Mouse (Mus musculus) bone marrow, adult 2 months (tissue): ENCODE measurements around the gene Slc5a5. TPM values are rescaled to one million over a fixed set of nuclear protein-coding genes. Genes with fewer than 3 reads are reported as not detected.

Source experiments
- H3K27ac ChIP-seq: fragments of 200-500 bp; 2 replicates; pipeline ENCODE4 v1.5.1; 2012; ENCODE audit warnings: low read depth, mild to moderate bottlenecking, control low read depth, inconsistent platforms, low read length; ENCODE audit not compliant: control insufficient read depth, poor library complexity, insufficient read depth
- H3K4me1 ChIP-seq: fragments of 200-500 bp; 2 replicates; pipeline ENCODE4 v1.6.1; 2011; ENCODE audit warnings: low read length; ENCODE audit not compliant: control insufficient read depth, insufficient read depth
- H3K4me3 ChIP-seq: fragments of 200-500 bp; replicated peaks from 2 replicates; pipeline ENCODE3; 2011; ENCODE audit warnings: mild to moderate bottlenecking, low read depth, low read length, control low read depth; ENCODE audit not compliant: control insufficient read depth
- CTCF ChIP-seq: fragments of 200-500 bp; IDR thresholded peaks from 2 replicates; pipeline ENCODE4 v1.5.1; 2011; ENCODE audit warnings: low read length, control low read depth; ENCODE audit not compliant: control insufficient read depth, insufficient read depth
- POLR2A ChIP-seq: fragments of 200-500 bp; IDR thresholded peaks from 2 replicates; pipeline ENCODE4 v1.6.1; 2011; ENCODE audit warnings: low read depth, mild to moderate bottlenecking, control low read depth, low read length, borderline replicate concordance; ENCODE audit not compliant: control insufficient read depth
- WGBS: fragments of 180-500 bp; shearing (Covaris S2); methylation state at CpG from one replicate; pipeline ENCODE4 v1.1.7; 2018; 5-methylcytosine and 5-hydroxymethylcytosine counted together
- polyA plus RNA-seq: library from polyadenylated mRNA; stranded (reverse); fragments of >200 nt; gene quantifications from 2 replicates; pipeline ENCODE4 v1.2.4, GENCODE M21; 2011; ENCODE audit warnings: low replicate concordance; ENCODE audit not compliant: missing spikeins, insufficient read depth, insufficient read length

Gene Slc5a5
- polyA plus RNA-seq, 1 experiment: not detected

DNA sequence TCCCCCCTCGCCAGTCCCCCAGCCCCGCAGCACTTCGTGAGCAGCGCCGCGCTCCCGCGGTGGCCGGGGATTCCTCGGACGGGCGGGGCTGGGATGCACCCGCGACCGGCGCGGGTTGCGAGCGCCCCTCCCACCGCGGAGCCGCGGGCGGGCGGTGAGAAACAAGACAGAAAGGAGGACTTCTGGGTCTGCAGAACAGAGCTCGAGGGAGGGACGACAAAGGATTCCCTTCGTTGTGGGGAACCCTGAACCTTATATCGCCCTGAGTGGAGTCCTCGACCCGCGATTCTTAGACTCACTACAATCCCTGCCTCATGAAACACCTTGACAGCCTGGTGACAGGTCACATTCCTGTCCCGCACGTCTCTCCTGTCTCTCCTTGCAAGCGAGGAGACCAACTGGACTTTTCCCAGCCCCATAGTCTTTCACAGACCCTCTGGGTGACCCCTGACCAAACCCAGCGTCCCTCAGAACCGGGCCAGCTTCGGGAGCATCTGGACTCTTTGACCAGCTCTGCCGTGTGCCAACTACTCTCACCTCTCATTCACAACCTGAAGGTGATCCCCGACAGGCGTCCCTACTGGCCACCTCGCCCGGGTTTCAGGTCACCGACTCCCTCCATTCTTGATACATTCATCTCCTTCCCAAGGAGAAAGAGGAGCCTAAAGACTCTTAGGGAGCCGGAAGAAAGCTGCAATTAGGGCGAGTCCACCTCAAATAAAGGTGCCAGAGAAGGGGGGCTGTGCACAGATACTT, 28.4 kb downstream of the Slc5a5 start:
- Histone ChIP-seq H3K4me1 (peaks cover 5% of the 10 kb centered on the region), H3K27ac (no peak overlapping the region), H3K4me3 (no peak overlapping the region)
- 2% methylated on average over 46 of the region's 46 CpGs for WGBS
- no peak for TF ChIP-seq CTCF
- TF ChIP-seq POLR2A: no peak

DNA sequence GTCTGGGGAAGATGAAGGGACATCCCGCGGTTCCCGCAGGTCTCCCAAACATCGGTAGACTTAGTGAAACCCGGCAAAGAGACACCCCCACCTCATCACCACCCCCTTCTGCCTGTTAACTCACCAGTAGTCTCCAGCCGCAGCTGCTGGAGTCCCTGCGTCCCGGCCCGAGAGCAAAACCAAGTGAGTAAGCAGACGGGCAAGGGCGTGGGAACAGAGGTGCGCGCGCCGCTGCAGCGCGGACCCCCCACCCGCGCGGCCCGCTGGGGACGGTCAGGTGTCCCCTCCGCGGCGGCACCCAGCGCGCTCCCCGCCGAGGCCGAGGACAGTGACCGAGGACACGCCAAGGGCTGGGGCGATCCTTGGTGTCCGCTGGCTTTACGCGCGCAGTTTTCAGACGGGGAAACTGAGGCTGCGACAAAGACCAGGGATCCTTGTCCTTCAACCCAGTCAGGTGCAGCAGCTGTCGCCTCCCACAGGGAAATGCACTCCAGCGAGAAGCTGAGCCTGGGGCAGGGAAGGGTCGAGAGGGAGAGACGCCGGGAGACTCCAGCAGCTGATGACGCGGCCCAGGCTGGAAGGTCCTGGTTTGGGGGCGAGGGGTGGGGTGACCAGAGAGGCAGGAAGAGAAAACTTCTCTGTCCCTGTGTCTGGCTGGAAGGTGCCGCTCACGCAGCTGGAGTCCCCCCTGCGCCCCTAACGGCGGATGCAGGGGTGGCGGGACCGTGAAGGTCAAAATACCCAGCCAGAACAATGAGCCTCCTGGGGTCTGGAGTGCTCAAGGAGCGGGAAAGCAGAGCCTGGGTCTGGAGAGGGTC, 29.5 kb downstream of the Slc5a5 start, which contains the start of gene Kcnn1:
Gene Kcnn1 (minus strand): TSS at position 435 of the 818 bp plus-strand sequence.
- H3K27ac ChIP-seq: no peak within 1 kb of the TSS
- TF ChIP-seq CTCF (no peak), POLR2A (no peak)
- no peak within 1 kb of the TSS for H3K4me3 ChIP-seq
- 2% methylated on average over 55 of the region's 55 CpGs for WGBS
- H3K4me1 ChIP-seq: peaks cover 4% of the 10 kb centered on the region

- peaks cover 3% of the 10 kb centered on the region; the same call in 1 of the 2 replicates for H3K4me1 ChIP-seq
These were observed 35.0 kb downstream of the Slc5a5 start for GRCm38 (mm10) chr8:70857516-70857915.

DNA sequence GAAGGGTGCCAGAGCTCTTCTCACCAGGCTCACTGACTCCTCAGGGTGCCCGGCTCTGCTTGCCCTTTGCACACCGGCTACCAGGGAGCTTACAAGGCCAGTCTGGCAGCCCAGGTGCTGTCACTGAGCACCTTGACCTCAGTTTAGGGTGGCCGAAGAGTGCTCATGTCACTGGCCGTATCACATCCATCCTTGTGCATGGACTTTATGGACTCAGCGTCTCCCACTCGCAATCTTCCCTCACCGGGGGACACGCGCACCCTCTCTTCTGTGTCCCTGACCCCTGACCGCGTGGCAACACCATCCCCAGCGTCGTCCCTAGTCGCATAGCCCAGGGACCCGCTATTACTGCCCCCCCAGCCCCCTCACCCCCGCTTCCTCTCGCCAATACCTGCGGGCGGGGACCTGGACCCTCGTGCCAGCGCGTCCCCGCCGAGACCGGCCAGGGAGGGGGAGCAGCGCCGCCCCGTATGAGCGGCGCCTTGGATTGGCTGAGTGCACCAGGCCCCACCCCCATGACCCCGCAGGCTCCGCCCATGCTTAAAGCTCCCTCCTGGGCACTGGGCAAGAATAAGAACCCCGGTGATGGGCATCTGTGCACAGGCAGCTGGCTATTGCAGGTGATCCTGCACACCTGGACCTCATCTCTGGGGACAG, 35.9 kb downstream of the Slc5a5 start:
- Histone ChIP-seq H3K4me3 (no peak overlapping the region), H3K4me1 (peaks cover 3% of the 10 kb centered on the region; the same call in 1 of the 2 replicates), H3K27ac (no peak overlapping the region; the same call in 1 of the 2 replicates)
- TF ChIP-seq POLR2A (no peak), CTCF (no peak)
- WGBS: 17% methylated on average over 33 of the region's 33 CpGs

More at GRCm38 (mm10) chr8:70857516-70857915, 35.0 kb downstream of the Slc5a5 start:
- TF ChIP-seq POLR2A: no peak
- TF ChIP-seq CTCF: no peak
- no peak overlapping the region for H3K4me3 ChIP-seq
- H3K27ac ChIP-seq: no peak overlapping the region
- 49% methylated on average over 4 of the region's 4 CpGs for WGBS

GRCm38 (mm10) chr8:70856028-70856427, 36.5 kb downstream of the Slc5a5 start:
- TF ChIP-seq POLR2A (no peak), CTCF (no peak)
- Histone ChIP-seq H3K27ac (no peak overlapping the region), H3K4me1 (peaks cover 3% of the 10 kb centered on the region; the same call in 1 of the 2 replicates), H3K4me3 (no peak overlapping the region)
- WGBS: 75% methylated on average over 5 of the region's 5 CpGs

DNA sequence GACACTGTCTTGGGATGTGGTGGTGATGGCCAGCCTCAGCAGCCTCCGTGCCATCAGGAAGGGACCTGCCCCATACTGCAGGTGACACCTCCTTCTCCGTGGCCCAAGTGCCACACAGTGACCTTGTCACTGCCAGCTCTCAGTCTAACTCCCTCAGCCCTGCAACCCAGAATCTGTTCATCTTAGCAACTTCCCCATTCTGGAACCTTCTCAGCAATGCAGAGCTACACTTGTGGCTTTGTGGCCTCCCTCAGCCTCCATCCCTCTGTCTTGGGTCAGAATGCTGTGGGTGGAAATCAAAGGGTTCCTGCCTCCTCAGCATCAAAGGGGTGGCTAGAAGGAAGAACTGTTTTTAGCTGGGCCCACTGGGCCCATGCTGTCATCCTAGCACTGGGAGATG, 38.7 kb downstream of the Slc5a5 start:
- no peak overlapping the region for H3K4me3 ChIP-seq
- H3K27ac ChIP-seq: no peak overlapping the region
- H3K4me1 ChIP-seq: peaks cover 3% of the 10 kb centered on the region; the same call in 1 of the 2 replicates
- 0% methylated on average over 2 of the region's 2 CpGs for WGBS
- TF ChIP-seq POLR2A: no peak
- no peak for TF ChIP-seq CTCF

DNA sequence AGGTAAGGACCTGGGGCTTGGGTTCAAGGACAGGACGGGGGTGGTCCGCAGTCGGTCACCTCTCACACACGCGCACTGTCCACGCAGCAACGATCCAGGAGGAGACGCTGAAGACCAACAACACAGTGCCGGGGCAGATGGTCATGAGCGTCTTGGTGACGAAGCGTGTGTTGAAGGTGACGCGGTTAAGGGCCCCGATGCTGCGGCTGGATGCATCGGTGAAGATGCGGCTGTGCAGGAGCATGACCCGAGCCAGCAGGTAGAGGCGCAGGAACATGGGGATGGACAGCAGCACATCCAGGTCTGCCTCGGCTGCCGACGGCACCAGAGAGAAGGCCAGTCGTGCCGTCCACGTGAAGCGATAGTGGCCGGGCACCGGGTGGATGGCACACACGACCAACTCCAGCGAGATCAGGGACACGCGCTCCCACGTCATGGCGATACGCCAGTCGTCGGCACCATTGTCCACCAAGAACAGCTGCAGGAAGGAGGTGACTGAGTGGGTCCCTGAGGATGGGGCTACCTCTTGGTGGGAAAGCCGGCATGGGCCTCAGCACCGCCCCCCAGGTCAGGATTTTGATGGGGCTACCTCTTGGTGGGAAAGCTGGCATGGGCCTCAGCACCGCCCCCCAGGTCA, 39.8 kb downstream of the Slc5a5 start:
- TF ChIP-seq CTCF (no peak), POLR2A (no peak)
- no peak overlapping the region for H3K4me3 ChIP-seq
- WGBS: 92% methylated on average over 41 of the region's 41 CpGs
- H3K27ac ChIP-seq: no peak overlapping the region
- peaks cover 3% of the 10 kb centered on the region; the same call in 1 of the 2 replicates for H3K4me1 ChIP-seq
